Mouse (Mus musculus): ENCODE measurements around the gene Tmem50b.

Tmem50b gene

GRCm38 (mm10) chr16:91565292-91565951, 32.2 kb downstream of the Tmem50b start:
- no peak for DNase-seq (ENCODE audit: low read depth)

GRCm38 (mm10) chr16:91564580-91565291, 32.9 kb downstream of the Tmem50b start:
- DNase-seq (ENCODE audit: low read depth) = no peak

GRCm38 (mm10) chr16:91561541-91562457, 35.8 kb downstream of the Tmem50b start:
- DNase-seq (ENCODE audit: low read depth) = no peak

GRCm38 (mm10) chr16:91561099-91561498, 36.5 kb downstream of the Tmem50b start:
- DNase-seq (ENCODE audit: low read depth) = no peak

- no peak for DNase-seq (ENCODE audit: low read depth)
Observed at GRCm38 (mm10) chr16:91557693-91558092, 39.9 kb downstream of the Tmem50b start.

GRCm38 (mm10) chr16:91557214-91557613, 40.4 kb downstream of the Tmem50b start:
- no peak for DNase-seq (ENCODE audit: low read depth)

- no peak for DNase-seq (ENCODE audit: low read depth)
Observed at GRCm38 (mm10) chr16:91556659-91557058, 40.9 kb downstream of the Tmem50b start.

GRCm38 (mm10) chr16:91555017-91555605, 42.5 kb downstream of the Tmem50b start:
- DNase-seq (ENCODE audit: low read depth) = no peak

- no peak for DNase-seq (ENCODE audit: low read depth)
Observed at GRCm38 (mm10) chr16:91553625-91554024, 44.0 kb downstream of the Tmem50b start.

- DNase-seq (ENCODE audit: low read depth) = no peak
Observed at GRCm38 (mm10) chr16:91552072-91552471, 45.5 kb downstream of the Tmem50b start.

GRCm38 (mm10) chr16:91551081-91551524, 46.5 kb downstream of the Tmem50b start:
- no peak for DNase-seq (ENCODE audit: low read depth)

- DNase-seq (ENCODE audit: low read depth) = no peak
Observed at GRCm38 (mm10) chr16:91549616-91550015, 48.0 kb downstream of the Tmem50b start.

- DNase-seq (ENCODE audit: low read depth) = no peak
Observed at GRCm38 (mm10) chr16:91548996-91549395, 48.6 kb downstream of the Tmem50b start.

- no peak for DNase-seq (ENCODE audit: low read depth)
Observed at GRCm38 (mm10) chr16:91548586-91548985, 49.0 kb downstream of the Tmem50b start.

GRCm38 (mm10) chr16:91547974-91548373, 49.6 kb downstream of the Tmem50b start:
- no peak for DNase-seq (ENCODE audit: low read depth)

GRCm38 (mm10) chr16:91546836-91547741, 50.5 kb downstream of the Tmem50b start, which contains the start of gene Ifngr2:
Gene Ifngr2 (plus strand): TSS chr16:91547072.
- no peak for DNase-seq (ENCODE audit: low read depth)

- DNase-seq (ENCODE audit: low read depth) = no peak
Observed at GRCm38 (mm10) chr16:91546391-91546835, 51.2 kb downstream of the Tmem50b start.

GRCm38 (mm10) chr16:91545597-91546281, 51.9 kb downstream of the Tmem50b start:
- DNase-seq (ENCODE audit: low read depth) = no peak

GRCm38 (mm10) chr16:91543619-91544018, 54.0 kb downstream of the Tmem50b start:
- no peak for DNase-seq (ENCODE audit: low read depth)

- no peak for DNase-seq (ENCODE audit: low read depth)
Observed at GRCm38 (mm10) chr16:91541573-91542081, 56.0 kb downstream of the Tmem50b start.
